Mouse (Mus musculus) E14TG2a.4 (cell line): ENCODE measurements at regions not wholly inside any gene's neighbourhood (a gene's known extent, or its start where the extent isn't known, plus 50 kb on each side); places are given as distances from the start of the nearest gene placed in this dataset.

Experiments used
- H3K27me3 ChIP-seq: 2 replicates; pipeline ENCODE4 v1.6.1; 2014; ENCODE audit warnings: low read length, control low read depth; ENCODE audit not compliant: insufficient read depth
- H3K36me3 ChIP-seq: 2 replicates; pipeline ENCODE4 v1.6.1; 2014; ENCODE audit warnings: low read length, control low read depth; ENCODE audit not compliant: insufficient read depth
- H3K4me1 ChIP-seq: replicated peaks from 2 replicates; pipeline ENCODE4 v1.6.1; 2014; ENCODE audit warnings: low read depth, low read length, control low read depth
- H3K4me3 ChIP-seq: replicated peaks from 2 replicates; pipeline ENCODE4 v1.5.1; 2014; ENCODE audit warnings: mild to moderate bottlenecking, low read length
- H3K9me3 ChIP-seq: 2 replicates; pipeline ENCODE4 v1.6.1; 2014; ENCODE audit warnings: low read length, control low read depth
- CTCF ChIP-seq: conservative IDR thresholded peaks from 2 replicates; pipeline ENCODE4 v1.5.1; 2014; ENCODE audit warnings: low read length
- NANOG ChIP-seq: IDR thresholded peaks from 2 replicates; pipeline ENCODE4 v1.6.1; 2014; ENCODE audit warnings: borderline replicate concordance, low read length, mixed read lengths
- POU5F1 ChIP-seq: IDR thresholded peaks from 2 replicates; pipeline ENCODE4 v1.6.1; 2014; ENCODE audit warnings: low read length, borderline replicate concordance

DNA sequence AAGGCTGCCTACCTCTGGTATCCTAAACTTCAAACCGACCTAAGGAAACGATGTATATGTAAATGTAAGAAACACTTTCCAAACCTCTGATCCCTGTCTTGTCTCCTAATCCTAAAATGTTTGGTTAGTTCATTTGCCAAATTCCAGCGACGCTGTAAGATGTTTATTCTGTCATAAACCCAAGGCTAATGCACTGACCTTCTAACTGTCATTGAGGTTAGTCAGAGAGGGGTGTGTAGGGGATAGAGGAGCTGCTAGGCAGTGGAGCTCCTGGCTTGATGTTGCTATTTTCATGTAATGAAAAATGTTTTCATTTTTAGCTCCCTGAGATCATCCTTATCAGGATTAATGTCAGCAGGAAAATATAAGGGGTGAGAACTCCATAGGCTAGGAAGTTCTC is 335.8 kb upstream of the Rasgrp1 start:
- H3K36me3 ChIP-seq, result no peaks in the 10 kb centered on the region
- H3K9me3 ChIP-seq, result no peaks in the 10 kb centered on the region
- TF ChIP-seq CTCF, result no peak
- H3K4me3 ChIP-seq, result no peak overlapping the region
- H3K27me3 ChIP-seq, result no peaks in the 10 kb centered on the region
- H3K4me1 ChIP-seq, result no peaks in the 10 kb centered on the region

DNA sequence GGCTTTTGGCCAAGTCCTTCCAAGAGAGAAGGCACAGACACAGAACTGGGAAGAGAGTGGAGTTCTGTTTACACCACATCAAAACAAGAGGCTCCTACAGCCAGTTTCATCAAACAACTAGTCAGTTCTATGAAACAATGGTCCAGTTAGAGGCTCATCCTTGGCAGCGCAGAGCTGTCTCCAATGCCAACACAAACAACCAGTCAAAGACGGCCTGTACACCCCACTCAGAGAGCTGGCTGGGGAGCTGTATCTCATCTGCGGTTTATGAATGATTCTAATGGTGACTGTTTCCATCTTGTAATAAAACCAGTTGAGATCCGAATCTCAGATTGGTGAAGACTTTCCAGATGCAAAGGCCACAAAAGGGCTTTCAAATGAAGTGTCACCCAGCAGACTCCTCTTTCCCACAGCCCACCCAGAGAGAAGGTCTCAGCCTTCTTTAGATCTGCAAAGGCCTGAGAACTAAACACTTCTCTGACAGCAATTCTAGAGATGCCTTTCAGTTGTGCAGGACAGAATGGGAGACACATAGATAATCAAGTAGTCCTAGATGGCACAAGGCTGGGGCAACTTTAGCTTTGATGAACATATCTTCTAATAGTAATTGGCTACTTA is 343.1 kb upstream of the Rasgrp1 start:
- Histone ChIP-seq H3K4me1 (no peaks in the 10 kb centered on the region), H3K4me3 (no peak overlapping the region), H3K27me3 (no peaks in the 10 kb centered on the region), H3K36me3 (no peaks in the 10 kb centered on the region), H3K9me3 (no peaks in the 10 kb centered on the region)
- TF ChIP-seq NANOG (no peak), CTCF (no peak), POU5F1 (no peak)

DNA sequence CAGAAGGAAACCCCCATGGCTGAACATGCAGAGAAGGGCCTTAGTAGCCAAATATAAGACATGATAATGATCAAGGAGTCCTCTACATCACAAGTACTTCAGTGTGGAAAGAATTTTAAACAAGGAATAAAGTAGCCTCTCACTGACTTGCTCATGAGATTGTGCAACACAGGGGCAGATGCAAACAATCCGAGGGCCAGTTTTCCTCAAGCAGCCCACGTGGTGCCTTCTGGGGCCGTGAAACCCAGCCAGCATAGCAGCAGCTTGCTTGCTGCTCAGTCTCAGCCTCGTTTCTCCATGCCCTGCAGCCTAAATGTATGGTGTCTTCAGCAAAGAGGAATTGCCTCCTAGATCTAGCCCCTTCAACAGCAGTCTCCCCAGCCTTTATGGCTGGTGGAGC is 350.7 kb upstream of the Rasgrp1 start:
- Histone ChIP-seq H3K9me3 (no peaks in the 10 kb centered on the region), H3K27me3 (no peaks in the 10 kb centered on the region), H3K4me3 (no peak overlapping the region), H3K36me3 (no peaks in the 10 kb centered on the region), H3K4me1 (no peaks in the 10 kb centered on the region)
- no peak for TF ChIP-seq POU5F1
- TF ChIP-seq NANOG, result no peak
- TF ChIP-seq CTCF, result no peak

DNA sequence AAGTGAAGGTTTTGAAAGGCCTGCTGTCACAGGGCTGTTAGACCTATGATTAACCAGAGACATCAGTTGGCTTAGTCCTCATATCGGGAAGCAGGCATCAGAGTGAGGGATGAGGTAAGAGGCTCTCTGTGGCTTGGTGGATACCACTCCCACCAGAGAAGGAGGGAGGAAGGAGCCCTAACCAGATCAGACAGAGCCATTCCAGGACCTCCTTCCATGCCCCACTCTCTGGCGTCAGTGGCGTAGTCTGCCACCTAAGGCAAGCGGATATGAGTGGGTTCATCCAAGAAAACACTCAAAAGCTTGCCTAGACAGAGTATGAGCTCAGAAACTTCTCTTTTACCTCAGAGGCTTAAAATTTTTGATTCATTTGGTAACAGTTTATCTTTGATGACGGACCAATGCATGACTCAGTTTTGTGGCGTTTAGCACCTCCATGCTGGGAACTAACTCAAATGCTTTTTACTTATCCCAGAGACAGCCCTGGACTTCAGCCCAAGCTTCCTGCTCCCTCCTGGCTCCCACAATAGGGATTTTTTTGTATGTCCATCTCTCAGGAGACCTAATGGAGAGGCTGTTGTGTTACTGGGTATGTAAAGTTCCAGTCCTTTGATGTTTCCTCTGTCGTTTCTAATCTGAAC is 367.5 kb upstream of the Rasgrp1 start:
- Histone ChIP-seq H3K4me3 (no peak overlapping the region), H3K9me3 (no peaks in the 10 kb centered on the region), H3K27me3 (no peaks in the 10 kb centered on the region), H3K4me1 (no peaks in the 10 kb centered on the region), H3K36me3 (no peaks in the 10 kb centered on the region)
- TF ChIP-seq POU5F1, result no peak
- no peak for TF ChIP-seq CTCF
- no peak for TF ChIP-seq NANOG

DNA sequence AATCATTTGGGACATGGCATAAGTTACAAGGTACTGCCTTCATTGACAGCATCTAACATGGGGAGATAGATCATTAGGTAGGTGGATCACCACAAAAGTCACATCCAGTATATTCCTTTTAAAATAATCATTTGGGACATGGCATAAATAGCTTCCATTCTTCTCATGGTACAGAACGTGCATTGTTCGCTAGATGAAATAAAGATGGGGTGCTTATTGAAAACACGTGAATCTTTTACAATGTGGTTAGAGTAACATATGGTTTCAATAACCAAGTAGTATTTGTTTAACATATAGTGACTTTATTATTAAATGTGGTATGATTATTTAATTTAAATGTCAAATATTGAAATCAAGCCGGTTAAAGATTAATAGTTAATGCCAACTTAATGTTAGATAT is 381.3 kb upstream of the Rasgrp1 start:
- H3K4me3 ChIP-seq, result no peak overlapping the region
- TF ChIP-seq POU5F1, result no peak
- TF ChIP-seq NANOG, result no peak
- TF ChIP-seq CTCF, result no peak
- no peaks in the 10 kb centered on the region for H3K36me3 ChIP-seq
- no peaks in the 10 kb centered on the region for H3K9me3 ChIP-seq
- no peaks in the 10 kb centered on the region for H3K4me1 ChIP-seq
- no peaks in the 10 kb centered on the region for H3K27me3 ChIP-seq

DNA sequence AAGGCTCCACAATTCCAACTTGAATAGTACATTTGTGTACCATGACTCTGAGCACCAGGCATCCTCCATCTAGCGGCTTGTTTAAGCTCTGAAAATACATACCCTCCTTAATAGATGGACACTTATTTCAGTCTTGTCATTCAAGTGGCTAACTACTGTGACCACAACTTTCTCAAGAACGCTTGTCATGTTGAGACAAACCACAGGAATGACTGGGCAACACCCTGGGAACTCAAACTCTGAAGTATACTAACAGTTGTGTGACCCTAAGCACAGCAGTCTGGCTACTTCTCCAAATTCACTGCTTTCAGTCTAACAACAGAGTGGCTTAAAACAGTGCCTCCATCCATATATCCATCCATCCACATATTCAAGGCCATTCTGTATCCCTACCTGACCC is 380.4 kb upstream of the Thbs1 start:
- TF ChIP-seq NANOG, result no peak
- no peak for TF ChIP-seq POU5F1
- no peak for TF ChIP-seq CTCF
- Histone ChIP-seq H3K4me3 (no peak overlapping the region), H3K36me3 (no peaks in the 10 kb centered on the region), H3K27me3 (no peaks in the 10 kb centered on the region), H3K4me1 (no peaks in the 10 kb centered on the region), H3K9me3 (no peaks in the 10 kb centered on the region)

DNA sequence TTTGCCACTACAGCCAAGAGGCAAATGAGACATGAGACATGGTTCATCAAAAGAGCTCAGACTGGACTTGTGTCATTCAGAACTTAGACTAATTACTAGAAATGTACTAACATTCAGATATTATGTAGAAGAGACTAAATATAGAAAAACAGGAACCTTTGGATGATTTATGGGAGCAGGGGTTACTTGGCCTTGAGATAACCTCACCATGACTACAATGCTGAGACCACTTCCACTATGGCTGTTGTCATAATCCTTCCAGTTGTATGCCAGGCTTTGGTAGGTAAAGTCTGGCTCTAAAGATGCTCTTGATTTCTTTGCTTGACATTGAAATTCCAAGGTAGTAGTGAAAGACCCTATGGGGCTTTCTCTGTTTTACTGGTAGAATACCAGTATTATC is 369.3 kb upstream of the Thbs1 start:
- Histone ChIP-seq H3K36me3 (no peaks in the 10 kb centered on the region), H3K4me1 (no peaks in the 10 kb centered on the region), H3K9me3 (no peaks in the 10 kb centered on the region), H3K27me3 (no peaks in the 10 kb centered on the region), H3K4me3 (no peak overlapping the region)
- no peak for TF ChIP-seq NANOG
- TF ChIP-seq POU5F1, result no peak
- no peak for TF ChIP-seq CTCF

DNA sequence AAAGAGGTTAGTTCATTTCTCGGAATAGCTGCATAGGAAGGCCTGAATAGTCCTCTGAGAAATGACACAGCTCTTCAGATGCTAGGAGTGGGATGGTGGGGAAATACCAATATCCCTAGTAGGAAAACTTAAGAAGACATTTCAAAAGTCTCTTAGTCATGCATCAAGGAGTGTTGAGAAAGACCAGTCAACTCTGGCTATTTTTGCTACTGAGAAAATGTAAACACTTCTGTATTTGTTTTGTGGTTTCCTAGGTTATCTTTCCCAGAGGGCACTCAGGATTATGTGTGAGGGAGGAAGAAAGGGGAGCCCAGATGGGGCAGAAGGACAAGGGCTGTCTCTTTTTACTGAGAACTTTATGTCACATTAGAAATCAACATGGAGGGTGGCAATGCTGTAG is 367.8 kb upstream of the Thbs1 start:
- Histone ChIP-seq H3K9me3 (no peaks in the 10 kb centered on the region), H3K4me3 (no peak overlapping the region), H3K27me3 (no peaks in the 10 kb centered on the region), H3K36me3 (no peaks in the 10 kb centered on the region), H3K4me1 (no peaks in the 10 kb centered on the region)
- TF ChIP-seq CTCF (no peak), NANOG (no peak), POU5F1 (no peak)

DNA sequence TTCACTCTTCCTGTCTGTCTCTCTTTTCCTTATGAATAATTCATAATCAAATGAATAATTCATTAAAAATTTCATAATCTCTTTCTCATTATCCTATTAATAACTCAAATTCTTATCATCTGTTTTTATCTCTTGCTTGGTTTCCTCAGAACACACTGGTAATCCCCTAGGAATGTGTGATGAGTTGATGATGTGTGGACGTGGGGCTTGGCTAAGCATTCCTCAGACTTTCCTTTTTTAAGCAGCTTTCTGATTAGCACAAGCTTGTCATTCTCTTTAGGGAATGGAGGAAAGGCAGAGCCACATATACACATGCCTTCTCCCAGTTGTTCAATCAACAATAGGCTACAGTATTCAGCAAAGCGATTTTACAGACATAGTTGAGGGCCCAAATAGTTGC is 365.9 kb upstream of the Thbs1 start:
- H3K4me1 ChIP-seq, result no peaks in the 10 kb centered on the region
- no peak for TF ChIP-seq POU5F1
- TF ChIP-seq NANOG, result no peak
- H3K9me3 ChIP-seq, result no peaks in the 10 kb centered on the region
- H3K36me3 ChIP-seq, result no peaks in the 10 kb centered on the region
- no peaks in the 10 kb centered on the region for H3K27me3 ChIP-seq
- H3K4me3 ChIP-seq, result no peak overlapping the region
